Mouse (Mus musculus) midbrain, embryonic 11.5 days (tissue): ENCODE measurements at regions not wholly inside any gene's neighbourhood (a gene's known extent, or its start where the extent isn't known, plus 50 kb on each side); places are given as distances from the start of the nearest gene placed in this dataset.

Source experiments
- ATAC-seq: fragments of 200-750 bp; cut with Nextera tagmentation; 2 replicates; pipeline ENCODE4 v1.8.0; 2017; ENCODE audit warnings: moderate TSS enrichment, moderate library complexity; ENCODE audit not compliant: low FRiP score
- DNase-seq: peaks from one replicate; pipeline ENCODE4 v3.0.0; 2015; ENCODE audit warnings: low spot score; ENCODE audit errors: missing footprints
- H3K27ac ChIP-seq: fragments of 300-500 bp; sonication (generic); 2 replicates; pipeline ENCODE4 v1.5.1; 2014; ENCODE audit warnings: low read depth, low read length
- H3K27me3 ChIP-seq: fragments of 300-500 bp; sonication (generic); 2 replicates; pipeline ENCODE4 v1.6.1; 2014; ENCODE audit warnings: mild to moderate bottlenecking, low read length, moderate library complexity, mixed read lengths; ENCODE audit not compliant: control insufficient read depth, insufficient read depth
- H3K36me3 ChIP-seq: fragments of 300-500 bp; sonication (generic); 2 replicates; pipeline ENCODE4 v1.6.1; 2014; ENCODE audit warnings: mild to moderate bottlenecking, low read length, moderate library complexity, mixed read lengths; ENCODE audit not compliant: control insufficient read depth, insufficient read depth
- H3K4me1 ChIP-seq: fragments of 300-500 bp; sonication (generic); 2 replicates; pipeline ENCODE4 v1.6.1; 2014; ENCODE audit warnings: low read length; ENCODE audit not compliant: control insufficient read depth, insufficient read depth
- H3K4me2 ChIP-seq: fragments of 300-500 bp; sonication (generic); 2 replicates; pipeline ENCODE4 v1.6.1; 2014; ENCODE audit warnings: mild to moderate bottlenecking, moderate library complexity
- H3K4me3 ChIP-seq: fragments of 300-500 bp; sonication (generic); 2 replicates; pipeline ENCODE4 v1.5.1; 2014; ENCODE audit warnings: low read depth, low read length
- H3K9ac ChIP-seq: fragments of 300-500 bp; sonication (generic); 2 replicates; pipeline ENCODE4 v1.6.1; 2014; ENCODE audit warnings: low read length
- H3K9me3 ChIP-seq: fragments of 300-500 bp; sonication (generic); 2 replicates; pipeline ENCODE4 v1.6.1; 2016; ENCODE audit warnings: low read length; ENCODE audit not compliant: control insufficient read depth
- WGBS: fragments of 180-500 bp; shearing (Covaris S2); extraction: QIAGEN DNeasy Blood & Tissue Kit; methylation state at CpG from one replicate; pipeline ENCODE4 v1.1.7; 2014; 5-methylcytosine and 5-hydroxymethylcytosine counted together

GRCm38 (mm10) chr12:54425236-54425635, 221.6 kb upstream of the Egln3 start:
- ATAC-seq = no peak
- 87% methylated on average over 6 of the region's 6 CpGs for WGBS
- no peak overlapping the region for H3K27ac ChIP-seq

GRCm38 (mm10) chr12:54414829-54415228, 211.2 kb upstream of the Egln3 start:
- Histone ChIP-seq H3K9me3 (no peaks in the 10 kb centered on the region), H3K36me3 (no peaks in the 10 kb centered on the region), H3K27ac (no peak overlapping the region), H3K9ac (no peak overlapping the region), H3K4me2 (no peak overlapping the region), H3K4me3 (no peak overlapping the region), H3K27me3 (no peaks in the 10 kb centered on the region), H3K4me1 (peaks cover 4% of the 10 kb centered on the region; the same call in 1 of the 2 replicates)
- no peak for ATAC-seq
- DNase-seq = no peak
- WGBS = 45% methylated on average over 1 of the region's 1 CpGs

More at GRCm38 (mm10) chr12:54425236-54425635, 221.6 kb upstream of the Egln3 start:
- no peaks in the 10 kb centered on the region for H3K9me3 ChIP-seq
- H3K27me3 ChIP-seq = no peaks in the 10 kb centered on the region
- no peaks in the 10 kb centered on the region for H3K36me3 ChIP-seq
- H3K4me3 ChIP-seq = no peak overlapping the region
- H3K9ac ChIP-seq = no peak overlapping the region
- no peaks in the 10 kb centered on the region for H3K4me1 ChIP-seq
- DNase-seq = no peak
- no peak overlapping the region for H3K4me2 ChIP-seq

GRCm38 (mm10) chr12:54414201-54414600, 210.5 kb upstream of the Egln3 start:
- Histone ChIP-seq H3K4me2 (no peak overlapping the region), H3K36me3 (no peaks in the 10 kb centered on the region), H3K27ac (no peak overlapping the region), H3K4me1 (peaks cover 4% of the 10 kb centered on the region; the same call in 1 of the 2 replicates), H3K4me3 (no peak overlapping the region), H3K9ac (no peak overlapping the region), H3K9me3 (no peaks in the 10 kb centered on the region), H3K27me3 (no peaks in the 10 kb centered on the region)
- WGBS = 92% methylated on average over 5 of the region's 5 CpGs
- DNase-seq (no peak), ATAC-seq (no peak)

- ATAC-seq = no peak
- H3K27me3 ChIP-seq = no peaks in the 10 kb centered on the region
- WGBS = 39% methylated on average over 7 of the region's 7 CpGs
- H3K27ac ChIP-seq = no peak overlapping the region
- peaks cover 4% of the 10 kb centered on the region; the same call in 1 of the 2 replicates for H3K4me1 ChIP-seq
- no peaks in the 10 kb centered on the region for H3K9me3 ChIP-seq
- H3K4me3 ChIP-seq = no peak overlapping the region
- DNase-seq = peak; percentile 78
- H3K9ac ChIP-seq = no peak overlapping the region
- no peak overlapping the region for H3K4me2 ChIP-seq
- H3K36me3 ChIP-seq = no peaks in the 10 kb centered on the region
Measured at GRCm38 (mm10) chr12:54410038-54410605, 206.5 kb upstream of the Egln3 start.

GRCm38 (mm10) chr12:54408906-54409305, 205.2 kb upstream of the Egln3 start:
- H3K4me2 ChIP-seq = no peak overlapping the region
- no peak overlapping the region for H3K4me3 ChIP-seq
- H3K9ac ChIP-seq = no peak overlapping the region
- ATAC-seq (no peak), DNase-seq (peak; percentile 51)
- H3K4me1 ChIP-seq = peaks cover 7% of the 10 kb centered on the region; the same call in 1 of the 2 replicates
- H3K36me3 ChIP-seq = no peaks in the 10 kb centered on the region
- no peaks in the 10 kb centered on the region for H3K9me3 ChIP-seq
- 84% methylated on average over 6 of the region's 6 CpGs for WGBS
- H3K27me3 ChIP-seq = no peaks in the 10 kb centered on the region
- H3K27ac ChIP-seq = no peak overlapping the region

GRCm38 (mm10) chr12:54407301-54407896, 203.7 kb upstream of the Egln3 start:
- Histone ChIP-seq H3K36me3 (no peaks in the 10 kb centered on the region), H3K4me3 (no peak overlapping the region), H3K9me3 (no peaks in the 10 kb centered on the region), H3K27ac (no peak overlapping the region), H3K27me3 (no peaks in the 10 kb centered on the region), H3K4me1 (peaks cover 7% of the 10 kb centered on the region; the same call in 1 of the 2 replicates), H3K4me2 (no peak overlapping the region), H3K9ac (no peak overlapping the region)
- peak; percentile 45 for DNase-seq
- 69% methylated on average over 6 of the region's 6 CpGs for WGBS
- ATAC-seq = no peak

- ATAC-seq = no peak
- Histone ChIP-seq H3K4me3 (no peak overlapping the region), H3K9ac (no peak overlapping the region), H3K27me3 (no peaks in the 10 kb centered on the region), H3K9me3 (no peaks in the 10 kb centered on the region), H3K4me2 (no peak overlapping the region), H3K36me3 (no peaks in the 10 kb centered on the region), H3K4me1 (peaks cover 4% of the 10 kb centered on the region; the same call in 1 of the 2 replicates), H3K27ac (no peak overlapping the region)
- 56% methylated on average over 14 of the region's 14 CpGs for WGBS
- DNase-seq = peak; percentile 74
Measured at GRCm38 (mm10) chr12:54405066-54405465, 201.4 kb upstream of the Egln3 start.

GRCm38 (mm10) chr12:54402591-54402990, 198.9 kb upstream of the Egln3 start:
- Histone ChIP-seq H3K9me3 (no peaks in the 10 kb centered on the region), H3K36me3 (no peaks in the 10 kb centered on the region), H3K27me3 (no peaks in the 10 kb centered on the region), H3K4me2 (no peak overlapping the region), H3K9ac (no peak overlapping the region), H3K4me1 (0 out of 2 replicates have a peak, but pooled peaks cover 2% of the 10 kb centered on the region), H3K4me3 (no peak overlapping the region), H3K27ac (no peak overlapping the region)
- WGBS = 86% methylated on average over 6 of the region's 6 CpGs
- ATAC-seq (no peak), DNase-seq (no peak)

- WGBS = 72% methylated on average over 1 of the region's 1 CpGs
- Histone ChIP-seq H3K36me3 (no peaks in the 10 kb centered on the region), H3K4me2 (no peak overlapping the region), H3K4me1 (0 out of 2 replicates have a peak, but pooled peaks cover 2% of the 10 kb centered on the region), H3K4me3 (no peak overlapping the region), H3K9me3 (no peaks in the 10 kb centered on the region), H3K27ac (no peak overlapping the region), H3K27me3 (no peaks in the 10 kb centered on the region), H3K9ac (no peak overlapping the region)
- DNase-seq = no peak
- ATAC-seq = no peak
Measured at GRCm38 (mm10) chr12:54401665-54402064, 198.0 kb upstream of the Egln3 start.
